Mouse (Mus musculus) kidney, adult 2 months (tissue): ENCODE data around the gene Slc1a3. TPM values are rescaled to one million over a fixed set of nuclear protein-coding genes. Genes with fewer than 3 reads are reported as not detected.

Experiments
- DNase-seq: peaks from one replicate; pipeline ENCODE4 v3.0.0; 2021
- H3K27ac ChIP-seq: fragments of 200-500 bp; 2 replicates; pipeline ENCODE4 v1.5.1; 2012; ENCODE audit warnings: low read depth, low read length, control low read depth, inconsistent platforms; ENCODE audit not compliant: insufficient read depth
- H3K27me3 ChIP-seq: fragments of 200-500 bp; replicated peaks from 2 replicates; pipeline ENCODE4 v1.6.1; 2012; ENCODE audit warnings: mild to moderate bottlenecking, moderate library complexity, low read length, inconsistent platforms; ENCODE audit not compliant: control insufficient read depth, insufficient read depth
- H3K36me3 ChIP-seq: fragments of 200-500 bp; 2 replicates; pipeline ENCODE4 v1.6.1; 2012; ENCODE audit warnings: mild to moderate bottlenecking, moderate library complexity, low read length, inconsistent platforms; ENCODE audit not compliant: control insufficient read depth, insufficient read depth
- H3K4me1 ChIP-seq: fragments of 200-500 bp; 2 replicates; pipeline ENCODE4 v1.6.1; 2011; ENCODE audit warnings: low read length; ENCODE audit not compliant: control insufficient read depth, insufficient read depth
- H3K4me3 ChIP-seq: fragments of 200-500 bp; 2 replicates; pipeline ENCODE4 v1.5.1; 2011; ENCODE audit warnings: mild to moderate bottlenecking, low read depth, low read length, control low read depth; ENCODE audit not compliant: insufficient read depth
- CTCF ChIP-seq: fragments of 200-500 bp; conservative IDR thresholded peaks from 2 replicates; pipeline ENCODE4 v1.5.1; 2011; ENCODE audit warnings: low read depth, mild to moderate bottlenecking, control low read depth, low read length, moderate library complexity, mixed read lengths; ENCODE audit not compliant: insufficient read depth, insufficient read length
- POLR2A ChIP-seq: fragments of 200-500 bp; IDR thresholded peaks from one replicate; pipeline ENCODE4 v1.6.1; 2011; ENCODE audit warnings: low read depth, low read length, control low read depth
- WGBS: fragments of 180-500 bp; shearing (Covaris S2); methylation state at CpG from one replicate; pipeline ENCODE4 v1.1.7; 2018; 5-methylcytosine and 5-hydroxymethylcytosine counted together
- polyA plus RNA-seq: library from polyadenylated mRNA; depleted of rRNA; stranded (reverse); fragments of >200 nt; gene quantifications from 2 replicates; pipeline ENCODE4 v1.2.3, GENCODE M21; 2012

Gene Slc1a3
- polyA plus RNA-seq, 1 experiment: 4.2 TPM

- H3K4me1 ChIP-seq: no peaks in the 10 kb centered on the region
- H3K4me3 ChIP-seq: no peak overlapping the region
- no peaks in the 10 kb centered on the region for H3K36me3 ChIP-seq
- no peak overlapping the region for H3K27ac ChIP-seq
- WGBS: 84% methylated on average over 5 of the region's 5 CpGs
- 0 out of 2 replicates have a peak, but pooled peaks cover 1% of the 10 kb centered on the region for H3K27me3 ChIP-seq
- no peak for TF ChIP-seq CTCF
- TF ChIP-seq POLR2A: no peak
- DNase-seq: no peak
Measured at GRCm38 (mm10) chr15:8738156-8738555, 27.6 kb upstream of the Slc1a3 start.

- Histone ChIP-seq H3K27ac (no peak overlapping the region), H3K4me3 (no peak overlapping the region), H3K27me3 (0 out of 2 replicates have a peak, but pooled peaks cover 1% of the 10 kb centered on the region), H3K4me1 (no peaks in the 10 kb centered on the region), H3K36me3 (no peaks in the 10 kb centered on the region)
- DNase-seq: no peak
- 33% methylated on average over 6 of the region's 6 CpGs for WGBS
- TF ChIP-seq CTCF (no peak), POLR2A (no peak)
Measured at GRCm38 (mm10) chr15:8734363-8734739, 23.8 kb upstream of the Slc1a3 start.

GRCm38 (mm10) chr15:8733669-8734362, 23.3 kb upstream of the Slc1a3 start:
- DNase-seq: no peak
- WGBS: 25% methylated on average over 7 of the region's 7 CpGs
- TF ChIP-seq CTCF (no peak), POLR2A (no peak)

GRCm38 (mm10) chr15:8728861-8729260, 18.3 kb upstream of the Slc1a3 start:
- no peak for TF ChIP-seq POLR2A
- TF ChIP-seq CTCF: no peak
- no peak overlapping the region for H3K4me3 ChIP-seq
- no peak overlapping the region for H3K27ac ChIP-seq
- no peaks in the 10 kb centered on the region for H3K36me3 ChIP-seq
- DNase-seq: no peak
- 0 out of 2 replicates have a peak, but pooled peaks cover 1% of the 10 kb centered on the region for H3K27me3 ChIP-seq
- no peaks in the 10 kb centered on the region for H3K4me1 ChIP-seq
- 91% methylated on average over 7 of the region's 7 CpGs for WGBS

More at GRCm38 (mm10) chr15:8733669-8734362, 23.3 kb upstream of the Slc1a3 start:
- 0 out of 2 replicates have a peak, but pooled peaks cover 1% of the 10 kb centered on the region for H3K27me3 ChIP-seq
- no peaks in the 10 kb centered on the region for H3K36me3 ChIP-seq
- H3K27ac ChIP-seq: no peak overlapping the region
- H3K4me3 ChIP-seq: no peak overlapping the region
- H3K4me1 ChIP-seq: no peaks in the 10 kb centered on the region

GRCm38 (mm10) chr15:8722386-8723100, 12.0 kb upstream of the Slc1a3 start:
- H3K4me1 ChIP-seq: no peaks in the 10 kb centered on the region
- no peaks in the 10 kb centered on the region for H3K36me3 ChIP-seq
- 84% methylated on average over 14 of the region's 14 CpGs for whole genome bisulfite sequencing
- DNase-seq: no peak
- no peak overlapping the region for H3K4me3 ChIP-seq
- TF ChIP-seq CTCF (no peak), POLR2A (no peak)
- no peak overlapping the region for H3K27ac ChIP-seq
- no peaks in the 10 kb centered on the region for H3K27me3 ChIP-seq

- 95% methylated on average over 3 of the region's 3 CpGs for WGBS
- no peaks in the 10 kb centered on the region for H3K36me3 ChIP-seq
- TF ChIP-seq POLR2A (no peak), CTCF (no peak)
Measured at GRCm38 (mm10) chr15:8721746-8722145, 11.2 kb upstream of the Slc1a3 start.

GRCm38 (mm10) chr15:8721005-8721404, 10.4 kb upstream of the Slc1a3 start:
- Histone ChIP-seq H3K27ac (no peak overlapping the region), H3K4me1 (no peaks in the 10 kb centered on the region), H3K27me3 (no peaks in the 10 kb centered on the region), H3K4me3 (no peak overlapping the region), H3K36me3 (no peaks in the 10 kb centered on the region)
- WGBS: 68% methylated on average over 3 of the region's 3 CpGs
- no peak for DNase-seq
- TF ChIP-seq CTCF (no peak), POLR2A (no peak)

More at GRCm38 (mm10) chr15:8721746-8722145, 11.2 kb upstream of the Slc1a3 start:
- Histone ChIP-seq H3K4me1 (no peaks in the 10 kb centered on the region), H3K27ac (no peak overlapping the region), H3K4me3 (no peak overlapping the region), H3K27me3 (no peaks in the 10 kb centered on the region)
- DNase-seq: no peak
